Mouse (Mus musculus): ENCODE measurements around the gene Srsf12.

Gene Srsf12

GRCm38 (mm10) chr4:33249716-33250230 is 41.0 kb downstream of the Srsf12 start:
- DNase-seq (ENCODE audit: low read depth, low spot score), result no peak

DNA sequence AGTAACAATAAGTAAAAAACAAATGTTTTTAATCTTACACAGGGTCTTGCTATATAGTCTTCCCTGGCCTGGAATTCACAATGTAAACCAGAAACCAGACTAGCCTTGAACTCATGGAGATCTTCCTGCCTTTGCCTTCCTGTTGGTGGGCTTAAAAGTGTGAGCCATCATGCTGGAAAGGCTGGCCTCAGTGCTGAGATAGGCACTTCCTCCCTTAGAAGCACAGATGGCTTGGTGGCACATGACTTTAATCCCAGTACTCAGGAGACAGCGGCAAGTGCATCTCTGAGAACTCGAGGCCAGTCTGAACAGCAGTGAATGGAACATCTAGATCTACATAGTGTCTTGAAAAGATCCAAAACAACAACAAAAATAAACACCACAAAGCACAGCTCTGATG is 42.1 kb downstream of the Srsf12 start:
- DNase-seq (ENCODE audit: low read depth, low spot score), result no peak

- no peak for DNase-seq (ENCODE audit: low read depth, low spot score)
These were observed 45.9 kb downstream of the Srsf12 start for GRCm38 (mm10) chr4:33254706-33255105.

- no peak for DNase-seq (ENCODE audit: low read depth, low spot score)
These were observed 48.6 kb downstream of the Srsf12 start for GRCm38 (mm10) chr4:33257263-33257964.

DNA sequence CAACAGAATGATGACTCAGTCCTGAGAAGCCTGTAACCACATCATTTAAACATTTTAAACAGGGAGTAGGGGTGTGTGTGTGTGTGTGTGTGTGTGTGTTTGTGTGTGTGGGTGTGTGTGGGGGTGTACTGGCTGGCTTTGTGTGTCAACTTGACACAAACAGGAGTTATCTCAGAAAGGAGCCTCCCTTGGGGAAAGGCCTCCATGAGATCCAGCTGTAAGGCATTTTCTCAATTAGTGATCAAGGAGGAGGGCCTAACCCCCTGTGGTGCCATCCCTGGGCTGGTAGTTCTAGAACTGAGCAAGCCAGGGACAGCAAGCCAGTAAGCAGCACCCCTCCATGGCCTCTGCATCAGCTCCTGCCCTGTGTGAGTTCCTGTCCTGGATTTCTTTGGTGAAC is 51.5 kb downstream of the Srsf12 start:
- no peak for DNase-seq (ENCODE audit: low read depth, low spot score)

GRCm38 (mm10) chr4:33261311-33261753 is 52.5 kb downstream of the Srsf12 start:
- DNase-seq (ENCODE audit: low read depth, low spot score), result no peak

DNA sequence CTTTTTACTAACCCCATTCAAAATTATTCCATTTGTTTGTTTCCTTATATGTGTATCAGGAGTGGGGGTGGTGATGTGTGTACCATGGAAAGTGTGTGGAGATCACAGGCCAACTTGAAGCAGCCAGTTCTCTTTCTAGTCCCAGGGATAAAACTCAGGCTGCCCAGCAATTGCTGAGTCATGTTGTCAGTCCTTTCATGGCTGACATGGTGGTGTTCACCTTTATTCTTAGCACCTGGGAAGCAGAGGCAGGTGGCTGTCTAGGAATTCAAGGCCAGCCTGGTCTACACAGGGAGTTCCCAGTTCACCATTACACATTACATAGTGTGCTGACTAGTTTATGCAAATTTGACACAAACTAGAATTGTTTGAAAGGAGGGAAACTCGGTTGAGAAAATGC is 54.1 kb downstream of the Srsf12 start:
- no peak for DNase-seq (ENCODE audit: low read depth, low spot score)

DNA sequence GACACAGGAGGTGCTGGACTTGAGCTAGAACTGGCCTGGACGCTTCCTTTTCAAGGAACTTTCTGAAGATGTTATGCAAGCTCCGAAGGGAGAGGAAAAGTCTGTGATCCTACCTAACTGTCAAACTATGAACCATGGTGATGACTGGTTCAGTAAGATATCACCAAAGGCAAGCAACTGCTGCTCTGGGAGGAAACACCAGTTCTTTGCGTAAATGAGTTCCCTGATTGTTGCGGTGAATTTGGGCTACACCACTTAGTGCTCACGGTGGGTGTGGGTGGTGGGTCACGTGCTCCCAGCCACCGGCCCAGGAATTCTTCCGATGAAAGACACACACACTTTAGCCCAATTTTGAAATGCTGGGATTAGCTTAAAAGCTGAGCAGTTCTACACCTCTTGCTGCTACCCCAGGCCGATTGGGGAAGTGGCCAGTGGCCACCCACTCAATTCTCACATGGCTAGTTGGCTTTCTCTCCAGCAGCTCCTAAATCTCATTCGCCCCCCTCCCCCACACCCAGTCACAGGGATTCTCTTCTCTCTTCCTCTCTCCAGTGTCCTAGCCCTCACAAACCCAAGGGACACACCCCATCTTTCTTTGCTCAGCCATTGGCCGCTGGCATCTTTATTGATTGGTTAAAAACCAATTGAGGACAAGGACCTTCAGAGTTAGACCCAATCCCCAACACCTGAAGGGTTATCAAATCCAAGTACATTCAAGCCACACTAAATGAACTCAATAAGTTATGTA is 56.4 kb downstream of the Srsf12 start:
- no peak for DNase-seq (ENCODE audit: low read depth, low spot score)

GRCm38 (mm10) chr4:33270386-33271314 is 61.9 kb downstream of the Srsf12 start:
- no peak for DNase-seq (ENCODE audit: low read depth, low spot score)

DNA sequence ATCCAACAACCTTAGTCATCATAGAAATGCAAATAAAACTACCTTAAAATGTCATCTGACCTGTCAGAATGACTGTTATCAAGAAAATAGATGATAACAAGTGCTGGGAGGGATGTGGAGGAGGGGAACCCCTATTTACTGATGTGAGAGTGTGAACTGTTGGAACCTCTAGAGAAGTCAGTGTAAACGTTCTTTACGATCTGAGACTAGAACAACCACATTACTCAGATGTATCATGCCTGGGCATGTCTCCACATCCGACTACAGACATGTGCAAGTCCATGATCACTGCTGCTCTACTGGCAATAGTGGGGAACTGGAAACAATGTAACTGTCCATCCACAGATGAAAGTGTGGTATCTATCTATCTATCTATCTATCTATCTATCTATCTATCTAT is 64.6 kb downstream of the Srsf12 start:
- no peak for DNase-seq (ENCODE audit: low read depth, low spot score)

DNA sequence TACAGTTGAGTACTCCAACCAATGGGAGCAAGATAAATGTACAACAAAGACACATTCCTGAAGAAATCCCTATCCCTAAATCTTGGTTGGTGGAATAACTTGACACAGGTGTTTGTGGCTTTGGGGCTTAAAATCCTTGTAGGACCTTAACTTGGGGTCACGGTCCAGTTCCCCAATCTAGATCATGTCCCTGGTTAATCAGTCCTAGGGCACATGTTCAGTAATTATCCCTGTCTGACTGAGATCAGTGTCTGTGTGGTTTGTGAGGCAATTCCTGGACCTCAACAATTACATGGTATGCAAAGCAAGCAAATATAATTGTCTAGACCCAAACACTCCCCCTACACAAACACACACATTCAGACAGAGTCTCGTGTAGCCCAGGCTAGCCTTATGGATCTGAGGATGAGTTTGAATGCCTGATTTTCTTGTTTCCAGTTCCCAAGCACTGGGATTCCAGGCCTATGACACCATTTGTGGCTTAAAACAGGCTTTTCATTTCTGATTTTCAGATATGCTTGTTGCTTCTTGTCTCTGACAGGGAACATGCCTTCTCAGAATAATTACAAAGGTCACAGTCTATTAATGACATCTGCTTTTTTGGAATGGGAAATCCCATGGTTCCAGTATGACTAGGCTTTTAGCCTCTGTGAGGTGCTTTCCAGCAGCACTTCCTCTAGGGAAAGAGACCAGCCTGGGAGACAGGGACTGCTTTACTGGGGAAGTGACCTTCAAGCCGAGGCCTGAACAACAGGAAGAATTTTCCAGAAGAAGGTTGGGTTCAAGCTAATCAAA is 73.3 kb downstream of the Srsf12 start:
- DNase-seq (ENCODE audit: low read depth, low spot score), result no peak
